Mouse (Mus musculus): ENCODE results near the gene Sema4a. TPM values are rescaled to one million over a fixed set of nuclear protein-coding genes. Genes with fewer than 3 reads are reported as not detected.

The Sema4a gene
- polyA plus RNA-seq, 1 experiment from 2014 or later = 32.8 TPM

GRCm38 (mm10) chr3:88479828-88480227 is 18.8 kb upstream of the Sema4a start:
- 82% methylated on average over 4 of the region's 4 CpGs for WGBS
- Histone ChIP-seq H3K9ac (ENCODE audit: low read depth, low read length) (no peak overlapping the region), H3K4me2 (ENCODE audit: low read length) (no peak overlapping the region), H3K4me1 (ENCODE audit: control insufficient read depth, insufficient read depth, low read depth, low read length) (peaks cover 10% of the 10 kb centered on the region; the same call in 1 of the 2 replicates), H3K36me3 (ENCODE audit: control insufficient read depth, insufficient read depth, low read length) (0 out of 2 replicates have a peak, but pooled peaks cover 3% of the 10 kb centered on the region), H3K27me3 (replicated peaks; ENCODE audit: control insufficient read depth, insufficient read depth, low read length) (peaks cover 13% of the 10 kb centered on the region), H3K4me3 (ENCODE audit: low read length) (no peak overlapping the region), H3K27ac (ENCODE audit: low read depth, low read length) (no peak overlapping the region), H3K9me3 (ENCODE audit: control insufficient read depth, low read length) (no peaks in the 10 kb centered on the region)
- ATAC-seq = no peak

GRCm38 (mm10) chr3:88479163-88479562 is 18.2 kb upstream of the Sema4a start:
- Histone ChIP-seq H3K36me3 (ENCODE audit: control insufficient read depth, insufficient read depth, low read length) (no peaks in the 10 kb centered on the region), H3K27me3 (replicated peaks; ENCODE audit: control insufficient read depth, insufficient read depth, low read length) (peaks cover 9% of the 10 kb centered on the region), H3K27ac (ENCODE audit: low read depth, low read length) (no peak overlapping the region), H3K4me3 (ENCODE audit: low read length) (no peak overlapping the region), H3K4me1 (ENCODE audit: control insufficient read depth, insufficient read depth, low read depth, low read length) (peaks cover 6% of the 10 kb centered on the region; the same call in 1 of the 2 replicates), H3K4me2 (ENCODE audit: low read length) (no peak overlapping the region), H3K9ac (ENCODE audit: low read depth, low read length) (no peak overlapping the region), H3K9me3 (ENCODE audit: control insufficient read depth, low read length) (no peaks in the 10 kb centered on the region)
- 71% methylated on average over 3 of the region's 3 CpGs for WGBS
- ATAC-seq = no peak

- Histone ChIP-seq H3K4me2 (ENCODE audit: low read length) (no peak overlapping the region), H3K36me3 (ENCODE audit: control insufficient read depth, insufficient read depth, low read length) (no peaks in the 10 kb centered on the region), H3K27me3 (replicated peaks; ENCODE audit: control insufficient read depth, insufficient read depth, low read length) (peaks cover 3% of the 10 kb centered on the region; the same call in 1 of the 2 replicates), H3K4me1 (ENCODE audit: control insufficient read depth, insufficient read depth, low read depth, low read length) (peaks cover 6% of the 10 kb centered on the region; the same call in 1 of the 2 replicates), H3K27ac (ENCODE audit: low read depth, low read length) (no peak overlapping the region), H3K9me3 (ENCODE audit: control insufficient read depth, low read length) (no peaks in the 10 kb centered on the region), H3K4me3 (ENCODE audit: low read length) (no peak overlapping the region), H3K9ac (ENCODE audit: low read depth, low read length) (no peak overlapping the region)
- ATAC-seq = peak; percentile 68
- WGBS = 2% methylated on average over 8 of the region's 8 CpGs
Observed at GRCm38 (mm10) chr3:88477735-88478134, 16.8 kb upstream of the Sema4a start.

- 68% methylated on average over 6 of the region's 6 CpGs for WGBS
- Histone ChIP-seq H3K9ac (ENCODE audit: low read depth, low read length) (no peak overlapping the region), H3K4me3 (ENCODE audit: low read length) (no peak overlapping the region), H3K9me3 (ENCODE audit: control insufficient read depth, low read length) (no peaks in the 10 kb centered on the region), H3K27ac (ENCODE audit: low read depth, low read length) (no peak overlapping the region), H3K4me2 (ENCODE audit: low read length) (no peak overlapping the region), H3K4me1 (ENCODE audit: control insufficient read depth, insufficient read depth, low read depth, low read length) (no peaks in the 10 kb centered on the region), H3K36me3 (ENCODE audit: control insufficient read depth, insufficient read depth, low read length) (no peaks in the 10 kb centered on the region), H3K27me3 (replicated peaks; ENCODE audit: control insufficient read depth, insufficient read depth, low read length) (no peaks in the 10 kb centered on the region)
- ATAC-seq = no peak
Observed at GRCm38 (mm10) chr3:88476403-88476802, 15.4 kb upstream of the Sema4a start.

- 64% methylated on average over 1 of the region's 1 CpGs for WGBS
- H3K9ac ChIP-seq (ENCODE audit: low read depth, low read length) = no peak overlapping the region
- H3K27me3 ChIP-seq (replicated peaks; ENCODE audit: control insufficient read depth, insufficient read depth, low read length) = no peaks in the 10 kb centered on the region
- no peak overlapping the region for H3K4me3 ChIP-seq (ENCODE audit: low read length)
- no peaks in the 10 kb centered on the region for H3K9me3 ChIP-seq (ENCODE audit: control insufficient read depth, low read length)
- no peak for ATAC-seq
- no peaks in the 10 kb centered on the region for H3K4me1 ChIP-seq (ENCODE audit: control insufficient read depth, insufficient read depth, low read depth, low read length)
- H3K36me3 ChIP-seq (ENCODE audit: control insufficient read depth, insufficient read depth, low read length) = no peaks in the 10 kb centered on the region
- no peak overlapping the region for H3K27ac ChIP-seq (ENCODE audit: low read depth, low read length)
- H3K4me2 ChIP-seq (ENCODE audit: low read length) = no peak overlapping the region
Observed at GRCm38 (mm10) chr3:88473571-88473970, 12.6 kb upstream of the Sema4a start.

- no peaks in the 10 kb centered on the region for H3K9me3 ChIP-seq (ENCODE audit: control insufficient read depth, low read length)
- H3K4me1 ChIP-seq (ENCODE audit: control insufficient read depth, insufficient read depth, low read depth, low read length) = no peaks in the 10 kb centered on the region
- peak; percentile 50; the same call in 1 of the 2 replicates for ATAC-seq
- no peak overlapping the region for H3K4me2 ChIP-seq (ENCODE audit: low read length)
- no peaks in the 10 kb centered on the region for H3K36me3 ChIP-seq (ENCODE audit: control insufficient read depth, insufficient read depth, low read length)
- 23% methylated on average over 5 of the region's 5 CpGs for WGBS
- no peak overlapping the region for H3K4me3 ChIP-seq (ENCODE audit: low read length)
- no peaks in the 10 kb centered on the region for H3K27me3 ChIP-seq (replicated peaks; ENCODE audit: control insufficient read depth, insufficient read depth, low read length)
- H3K27ac ChIP-seq (ENCODE audit: low read depth, low read length) = no peak overlapping the region
- H3K9ac ChIP-seq (ENCODE audit: low read depth, low read length) = no peak overlapping the region
Observed at GRCm38 (mm10) chr3:88473020-88473419, 12.0 kb upstream of the Sema4a start.

GRCm38 (mm10) chr3:88470943-88471479 is 10.0 kb upstream of the Sema4a start:
- H3K9me3 ChIP-seq (ENCODE audit: control insufficient read depth, low read length) = no peaks in the 10 kb centered on the region
- no peaks in the 10 kb centered on the region for H3K36me3 ChIP-seq (ENCODE audit: control insufficient read depth, insufficient read depth, low read length)
- no peak overlapping the region for H3K9ac ChIP-seq (ENCODE audit: low read depth, low read length)
- peaks cover 2% of the 10 kb centered on the region; the same call in 1 of the 2 replicates for H3K4me1 ChIP-seq (ENCODE audit: control insufficient read depth, insufficient read depth, low read depth, low read length)
- H3K4me2 ChIP-seq (ENCODE audit: low read length) = no peak overlapping the region
- H3K4me3 ChIP-seq (ENCODE audit: low read length) = no peak overlapping the region
- 53% methylated on average over 10 of the region's 10 CpGs for WGBS
- H3K27ac ChIP-seq (ENCODE audit: low read depth, low read length) = no peak overlapping the region
- no peak for ATAC-seq
- H3K27me3 ChIP-seq (replicated peaks; ENCODE audit: control insufficient read depth, insufficient read depth, low read length) = no peaks in the 10 kb centered on the region

GRCm38 (mm10) chr3:88469466-88469865 is 8.5 kb upstream of the Sema4a start:
- 88% methylated on average over 2 of the region's 2 CpGs for WGBS

GRCm38 (mm10) chr3:88467116-88467824 is 6.3 kb upstream of the Sema4a start:
- peaks cover 2% of the 10 kb centered on the region; the same call in 1 of the 2 replicates for H3K4me1 ChIP-seq (ENCODE audit: control insufficient read depth, insufficient read depth, low read depth, low read length)
- ATAC-seq = peak; percentile 94
- no peaks in the 10 kb centered on the region for H3K36me3 ChIP-seq (ENCODE audit: control insufficient read depth, insufficient read depth, low read length)
- H3K9me3 ChIP-seq (ENCODE audit: control insufficient read depth, low read length) = no peaks in the 10 kb centered on the region
- H3K4me3 ChIP-seq (ENCODE audit: low read length) = no peak overlapping the region
- 28% methylated on average over 16 of the region's 16 CpGs for WGBS
- no peak overlapping the region for H3K27ac ChIP-seq (ENCODE audit: low read depth, low read length)
- H3K27me3 ChIP-seq (replicated peaks; ENCODE audit: control insufficient read depth, insufficient read depth, low read length) = no peaks in the 10 kb centered on the region
- peak overlapping the region; percentile 48 for H3K9ac ChIP-seq (ENCODE audit: low read depth, low read length)
- H3K4me2 ChIP-seq (ENCODE audit: low read length) = no peak overlapping the region

More at GRCm38 (mm10) chr3:88469466-88469865, 8.5 kb upstream of the Sema4a start:
- H3K4me3 ChIP-seq (ENCODE audit: low read length) = no peak overlapping the region
- no peak overlapping the region for H3K4me2 ChIP-seq (ENCODE audit: low read length)
- H3K9me3 ChIP-seq (ENCODE audit: control insufficient read depth, low read length) = no peaks in the 10 kb centered on the region
- H3K4me1 ChIP-seq (ENCODE audit: control insufficient read depth, insufficient read depth, low read depth, low read length) = peaks cover 2% of the 10 kb centered on the region; the same call in 1 of the 2 replicates
- no peaks in the 10 kb centered on the region for H3K27me3 ChIP-seq (replicated peaks; ENCODE audit: control insufficient read depth, insufficient read depth, low read length)
- H3K36me3 ChIP-seq (ENCODE audit: control insufficient read depth, insufficient read depth, low read length) = no peaks in the 10 kb centered on the region
- ATAC-seq = no peak
- H3K9ac ChIP-seq (ENCODE audit: low read depth, low read length) = no peak overlapping the region
- no peak overlapping the region for H3K27ac ChIP-seq (ENCODE audit: low read depth, low read length)
